Mouse (Mus musculus) cerebellum, adult 2 months (tissue): ENCODE measurements around the gene Nedd9.

Source experiments
- CTCF ChIP-seq: fragments of 200-500 bp; IDR thresholded peaks from 2 replicates; pipeline ENCODE4 v1.5.1; 2011; ENCODE audit warnings: low read depth, mild to moderate bottlenecking, control low read depth, low read length, moderate library complexity, borderline replicate concordance; ENCODE audit not compliant: insufficient read depth
- POLR2A ChIP-seq: fragments of 200-500 bp; IDR thresholded peaks from 2 replicates; pipeline ENCODE4 v1.6.1; 2011; ENCODE audit warnings: low read length, control low read depth, borderline replicate concordance; ENCODE audit not compliant: insufficient read depth

DNA sequence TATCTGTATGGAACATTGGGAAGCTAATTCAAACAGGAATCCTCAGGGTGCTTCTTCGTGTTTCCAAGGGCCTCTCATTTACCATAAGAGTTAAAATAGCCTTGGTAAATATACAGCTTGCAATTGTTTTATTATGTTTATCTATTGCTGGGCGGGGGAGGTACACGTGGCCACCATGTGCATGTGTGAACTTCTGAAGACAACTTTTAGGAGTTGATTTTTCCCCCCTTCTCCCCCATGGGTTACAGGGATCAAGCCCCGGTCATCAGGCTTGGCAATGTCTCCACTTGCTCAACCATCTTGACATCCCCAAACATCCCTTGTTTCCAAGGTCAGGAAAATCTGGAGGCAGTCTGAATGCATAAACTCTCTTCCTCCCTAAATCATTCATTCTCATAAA lies 25.1 kb upstream of the Nedd9 start:
- TF ChIP-seq CTCF (no peak), POLR2A (no peak)
